Mouse (Mus musculus) NIH3T3 (cell line): ENCODE results near the gene Csf1.
"Not testable (repeated sequence)": the region's sequence is repeated elsewhere in the genome, so short reads cannot be mapped to it uniquely, and the experiment has no call there.

Source experiments
- DNase-seq: peaks from one replicate; pipeline ENCODE4 v3.0.0-alpha.2; 2012; ENCODE audit warnings: low read depth

Gene Csf1

DNA sequence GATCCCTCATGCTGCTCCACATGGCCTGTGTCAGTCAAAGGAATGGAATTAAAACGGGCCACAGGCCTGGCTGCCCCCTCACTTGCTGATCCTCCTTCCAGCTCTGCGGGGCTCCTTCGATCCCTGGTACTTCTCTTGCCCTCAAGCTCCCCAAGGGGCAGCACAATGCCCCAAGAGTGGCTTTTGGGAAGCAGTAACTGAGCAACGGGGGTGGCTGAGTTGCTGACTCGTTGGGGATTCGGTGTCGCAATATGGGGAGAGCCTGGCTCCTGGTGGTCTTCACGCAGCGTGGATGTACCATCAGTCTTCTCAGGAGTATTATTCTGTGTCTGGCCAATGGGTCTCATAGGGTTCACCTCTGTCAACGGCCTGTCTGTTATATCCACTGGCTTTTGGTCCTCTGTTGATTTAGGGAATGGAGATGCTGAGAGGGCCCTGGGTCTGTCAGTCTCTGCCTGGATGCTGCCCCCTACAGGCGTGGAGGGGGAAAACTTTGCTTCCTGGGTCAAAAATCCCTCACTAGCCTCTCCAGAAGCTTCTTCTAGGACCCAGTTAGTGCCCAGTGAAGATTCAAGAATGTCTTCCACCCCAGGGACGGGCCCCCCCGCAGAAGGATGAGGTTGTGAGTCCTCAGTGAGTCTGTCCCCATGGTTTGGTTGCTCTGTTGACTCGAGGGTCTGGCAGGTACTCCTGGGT, 11.9 kb downstream of the Csf1 start:
- DNase-seq, result peak; percentile 62

DNA sequence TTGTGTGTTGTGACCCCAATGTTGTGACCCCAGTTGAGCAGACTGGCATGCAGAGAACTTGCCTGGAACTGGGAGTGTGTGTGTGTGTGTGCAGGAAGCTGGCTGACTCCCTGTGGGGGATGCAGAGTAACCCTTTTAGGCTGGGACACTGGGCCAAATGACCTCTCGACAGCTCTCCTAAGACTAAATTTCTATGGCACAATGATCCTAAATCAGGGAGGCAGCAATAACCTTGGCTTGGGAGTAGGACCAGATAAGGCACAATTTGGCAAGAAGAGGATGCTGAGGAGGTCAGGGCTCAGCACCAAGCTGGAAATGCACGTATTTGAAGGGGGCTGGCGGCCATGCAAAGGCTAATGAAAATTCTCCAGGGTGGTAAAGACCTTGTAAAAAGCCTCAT, 14.2 kb downstream of the Csf1 start:
- no peak for DNase-seq

GRCm38 (mm10) chr3:107743650-107744049, 16.6 kb downstream of the Csf1 start:
- no peak for DNase-seq

DNA sequence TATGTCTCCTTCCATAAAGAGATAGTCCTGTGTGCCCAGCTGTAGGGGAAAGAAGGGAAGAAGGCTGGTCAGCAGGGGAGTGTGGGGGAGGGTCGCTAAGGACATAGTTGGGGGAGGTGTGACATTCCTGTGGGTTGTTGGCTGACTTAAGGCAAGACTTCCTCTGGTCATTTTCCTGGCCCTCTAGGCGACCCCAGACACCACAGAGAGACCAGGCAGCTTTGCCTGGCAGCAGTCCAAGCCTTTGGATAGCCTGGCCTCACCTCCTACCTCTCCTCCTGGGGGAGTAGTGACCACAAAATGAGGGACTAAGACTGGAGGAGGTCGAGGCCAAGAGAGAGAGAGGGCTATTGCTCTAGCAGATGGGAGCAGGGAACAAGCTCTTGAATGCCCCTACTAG, 17.2 kb downstream of the Csf1 start:
- DNase-seq, result peak; percentile 71

DNA sequence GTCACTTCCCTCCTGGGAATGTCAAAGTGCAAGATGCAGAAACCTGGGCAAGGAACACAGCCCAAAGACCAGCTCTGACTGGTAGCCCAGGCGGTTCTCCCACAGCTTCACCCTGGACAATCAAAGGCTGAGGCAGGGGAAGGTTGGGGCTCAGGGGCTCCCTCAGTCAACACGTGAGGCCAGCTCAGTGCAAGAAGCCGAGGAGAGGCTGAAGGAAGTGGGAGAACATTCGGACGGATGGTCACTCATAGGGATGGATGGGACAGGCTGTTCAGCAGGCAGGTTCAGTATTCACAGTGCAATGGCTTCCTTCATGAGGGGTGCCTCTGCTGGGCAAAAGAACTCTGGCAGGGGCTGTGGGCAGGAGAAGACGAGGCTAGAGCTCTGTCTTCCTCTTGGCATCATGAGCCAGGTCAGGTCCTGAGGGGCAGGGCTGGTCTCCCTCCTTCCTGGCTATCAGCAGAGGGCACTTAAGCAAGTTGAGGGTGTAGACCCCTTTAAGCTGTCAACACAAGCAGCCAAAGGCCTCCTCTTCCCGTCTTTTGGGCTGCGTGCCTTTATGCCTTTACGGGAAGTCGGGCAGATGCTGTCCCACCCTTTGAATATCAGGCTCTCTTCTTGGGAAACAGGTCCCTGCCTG, 18.1 kb downstream of the Csf1 start:
- DNase-seq, result no peak

- no peak for DNase-seq
Measured at GRCm38 (mm10) chr3:107741387-107741786, 18.9 kb downstream of the Csf1 start.

GRCm38 (mm10) chr3:107740578-107741207, 19.6 kb downstream of the Csf1 start:
- DNase-seq, result peak; percentile 97

GRCm38 (mm10) chr3:107739966-107740365, 20.3 kb downstream of the Csf1 start:
- DNase-seq, result peak; percentile 74

- no peak for DNase-seq
Measured at GRCm38 (mm10) chr3:107739456-107739855, 20.8 kb downstream of the Csf1 start.

GRCm38 (mm10) chr3:107738620-107739019, 21.6 kb downstream of the Csf1 start:
- DNase-seq, result peak; percentile 51

- peak; percentile 67 for DNase-seq
Measured at GRCm38 (mm10) chr3:107737609-107738190, 22.6 kb downstream of the Csf1 start.

DNA sequence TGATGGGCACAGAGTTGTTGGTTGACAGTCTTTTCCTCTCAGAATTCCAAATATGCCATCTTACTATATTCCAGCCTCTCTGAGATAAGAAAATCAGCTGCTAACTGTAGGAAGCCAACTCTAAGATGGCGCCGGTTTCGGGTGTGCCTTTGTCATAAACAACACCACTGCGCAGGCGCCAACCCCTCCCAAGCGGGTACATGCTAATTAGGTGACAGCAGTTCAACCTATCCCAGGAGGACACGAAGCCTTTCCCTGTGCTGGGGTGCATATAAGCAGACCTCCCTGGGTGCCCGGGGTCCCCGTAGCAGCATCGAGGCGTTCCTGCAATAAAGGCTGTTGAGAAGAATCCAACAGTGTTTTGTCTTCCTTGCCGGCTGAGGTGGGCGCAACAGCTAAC, 24.6 kb downstream of the Csf1 start:
- DNase-seq, result not testable (repeated sequence)

- DNase-seq, result no peak
Measured at GRCm38 (mm10) chr3:107733329-107733728, 26.9 kb downstream of the Csf1 start.

GRCm38 (mm10) chr3:107730236-107730635, 30.0 kb downstream of the Csf1 start:
- peak; percentile 58 for DNase-seq

DNA sequence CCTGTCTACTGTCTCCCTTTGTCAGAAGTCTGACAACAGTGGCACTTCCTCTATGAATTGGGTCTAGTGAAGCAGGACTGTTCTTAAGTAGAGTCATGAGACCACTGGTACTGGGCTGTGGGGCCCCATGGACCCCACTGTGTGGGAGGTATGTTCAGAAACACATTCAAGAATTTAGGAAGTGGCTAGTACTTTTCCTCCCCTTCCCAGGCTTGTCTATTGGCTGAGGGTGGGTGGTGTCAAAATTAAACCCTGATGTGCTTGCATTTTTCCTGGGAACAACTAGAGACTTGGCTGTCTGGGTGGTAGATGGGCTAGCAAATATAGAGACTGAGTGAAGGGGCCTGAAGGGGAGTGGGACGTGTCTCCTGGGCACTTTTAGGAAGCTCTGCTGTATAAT, 31.8 kb downstream of the Csf1 start:
- DNase-seq, result no peak

DNA sequence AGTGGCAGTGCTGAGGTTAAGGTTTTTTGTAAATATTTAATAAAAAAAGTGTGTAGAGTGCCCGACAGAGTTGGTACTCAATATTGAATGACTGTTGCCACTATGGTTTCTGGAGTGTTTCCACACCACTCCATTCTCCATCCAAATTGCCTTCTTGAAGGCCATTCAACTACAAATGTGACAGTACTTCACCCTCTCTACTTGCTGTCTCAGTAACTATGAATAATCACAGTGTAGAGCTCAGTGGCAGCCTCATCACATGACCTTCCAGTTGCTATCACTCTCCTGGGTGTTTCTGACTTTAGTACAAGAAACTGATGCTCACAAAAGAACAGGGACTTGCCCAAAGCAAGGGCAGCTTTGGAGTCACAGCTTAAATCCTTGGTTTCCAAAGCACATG, 44.3 kb downstream of the Csf1 start:
- DNase-seq, result no peak

- no peak for DNase-seq
Measured at GRCm38 (mm10) chr3:107714276-107714933, 45.9 kb downstream of the Csf1 start.

DNA sequence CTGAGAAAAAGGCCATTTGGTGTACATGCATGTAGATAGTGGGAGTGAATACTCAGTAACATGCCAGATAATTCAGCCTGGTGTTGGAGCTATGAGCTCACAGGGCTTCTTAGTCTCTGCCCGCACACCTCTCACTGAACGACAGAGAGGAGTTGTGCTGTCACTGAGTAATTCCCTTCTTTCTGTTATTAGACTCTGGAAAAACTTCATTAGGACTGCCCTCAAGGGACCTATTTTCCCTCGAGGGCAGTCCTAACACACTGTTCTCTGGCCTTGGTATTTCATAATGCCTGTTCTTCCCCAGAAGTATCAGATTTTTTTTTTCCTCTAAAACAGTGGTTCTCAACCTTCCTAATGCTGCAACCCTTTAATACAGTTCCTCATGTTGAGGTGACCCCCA, 48.2 kb downstream of the Csf1 start:
- DNase-seq, result peak; percentile 73

GRCm38 (mm10) chr3:107709156-107709555, 51.1 kb downstream of the Csf1 start:
- DNase-seq, result no peak

DNA sequence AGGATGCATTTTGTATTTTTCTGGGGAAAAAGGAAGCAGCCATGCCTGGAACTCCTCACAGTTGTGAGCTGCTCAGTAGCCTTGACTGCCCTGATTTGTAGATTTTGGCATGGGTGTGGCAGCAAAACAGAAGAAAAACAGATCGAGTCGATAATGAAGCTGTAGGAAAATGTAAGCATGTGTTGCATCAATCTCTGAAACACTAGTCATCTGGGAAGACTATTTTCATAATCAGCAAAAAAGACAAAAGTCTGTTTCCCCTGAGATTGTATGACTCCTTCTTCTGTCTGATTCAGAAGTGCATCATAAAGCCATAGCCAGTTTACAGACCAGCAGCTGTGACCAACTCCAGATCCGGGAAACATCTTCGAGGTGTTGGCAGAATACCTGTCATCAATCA, 53.0 kb downstream of the Csf1 start:
- DNase-seq, result peak; percentile 65

GRCm38 (mm10) chr3:107706164-107706563, 54.1 kb downstream of the Csf1 start:
- DNase-seq, result peak; percentile 66

DNA sequence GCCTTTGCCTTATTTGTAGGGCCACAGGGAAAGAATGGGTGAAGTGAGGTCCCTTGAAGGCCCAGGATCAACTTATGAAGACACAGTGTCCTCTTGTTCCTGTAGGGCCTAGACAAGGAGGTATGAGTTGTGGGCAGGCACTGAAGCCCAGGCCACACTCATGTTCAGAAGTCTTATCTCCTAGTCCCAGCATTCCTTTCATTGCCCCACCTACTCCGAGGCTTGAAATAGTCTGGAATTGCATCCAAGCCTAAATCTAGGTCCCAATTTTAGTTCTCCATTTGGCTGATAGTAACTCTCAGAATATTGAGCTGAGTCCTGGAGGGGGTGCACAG, 55.9 kb downstream of the Csf1 start:
- DNase-seq, result no peak
